Mouse (Mus musculus): ENCODE measurements at regions not wholly inside any gene's neighbourhood (a gene's known extent, or its start where the extent isn't known, plus 50 kb on each side); places are given as distances from the start of the nearest gene placed in this dataset.

GRCm38 (mm10) chr1:128983411-128983810 lies 289.7 kb upstream of the Thsd7b start:
- TF ChIP-seq CTCF (IDR thresholded peaks at IDR 0.05; ENCODE audit: borderline replicate concordance, insufficient read depth, low read length): no peak
- TF ChIP-seq POLR2A (IDR thresholded peaks at IDR 0.05; ENCODE audit: low read depth, low read length): no peak
